Mouse (Mus musculus): Measurements from ENCODE around the gene Bahcc1. TPM values are rescaled to one million over a fixed set of nuclear protein-coding genes. Genes with fewer than 3 reads are reported as not detected.

Gene Bahcc1
- polyA plus RNA-seq, 2 experiments, result 14.0 to 22.9 TPM

- TF ChIP-seq POLR2A (IDR thresholded peaks at IDR 0.05; ENCODE audit: borderline replicate concordance, extremely low read depth, insufficient read depth, insufficient read length), result no peak
- peaks cover 24% of the 10 kb centered on the region for H3K4me1 ChIP-seq (ENCODE audit: control insufficient read depth, insufficient read depth, low read length)
- DNase-seq (ENCODE audit: low spot score) (no peak), ATAC-seq (ENCODE audit: low FRiP score, low read depth) (no peak)
- H3K27me3 ChIP-seq (ENCODE audit: control insufficient read depth, insufficient read depth, low read length), result no peaks in the 10 kb centered on the region
- no peaks in the 10 kb centered on the region for H3K9me3 ChIP-seq (ENCODE audit: control insufficient read depth, low read length)
- no peaks in the 10 kb centered on the region for H3K36me3 ChIP-seq (ENCODE audit: control insufficient read depth, insufficient read depth, low read length)
- H3K4me2 ChIP-seq (replicated peaks; ENCODE audit: low read depth, low read length, severe bottlenecking), result peak overlapping the region; percentile 86
- H3K4me3 ChIP-seq (replicated peaks; ENCODE audit: low read length), result peak overlapping the region; percentile 46; the same call in 1 of the 2 replicates
- H3K27ac ChIP-seq (replicated peaks; ENCODE audit: low read depth, low read length), result peak overlapping the region; percentile 93
- peak overlapping the region; percentile 71; the same call in 1 of the 2 replicates for H3K9ac ChIP-seq (ENCODE audit: low read depth, low read length, severe bottlenecking)
- WGBS, result 24% methylated on average over 4 of the region's 4 CpGs
Measured at GRCm38 (mm10) chr11:120315416-120315761, 82.6 kb downstream of the Bahcc1 start.

GRCm38 (mm10) chr11:120315832-120316689, 83.3 kb downstream of the Bahcc1 start:
- Histone ChIP-seq H3K4me2 (replicated peaks; ENCODE audit: low read depth, low read length, severe bottlenecking) (peak overlapping the region; percentile 86), H3K27ac (replicated peaks; ENCODE audit: low read depth, low read length) (peak overlapping the region; percentile 93), H3K9me3 (ENCODE audit: control insufficient read depth, low read length) (no peaks in the 10 kb centered on the region), H3K4me3 (replicated peaks; ENCODE audit: low read length) (peak overlapping the region; percentile 46), H3K4me1 (ENCODE audit: control insufficient read depth, insufficient read depth, low read length) (peaks cover 21% of the 10 kb centered on the region), H3K9ac (ENCODE audit: low read depth, low read length, severe bottlenecking) (peak overlapping the region; percentile 71), H3K36me3 (ENCODE audit: control insufficient read depth, insufficient read depth, low read length) (no peaks in the 10 kb centered on the region), H3K27me3 (ENCODE audit: control insufficient read depth, insufficient read depth, low read length) (no peaks in the 10 kb centered on the region)
- peak; percentile 96; the same call in 1 of the 2 replicates for TF ChIP-seq POLR2A (IDR thresholded peaks at IDR 0.05; ENCODE audit: borderline replicate concordance, extremely low read depth, insufficient read depth, insufficient read length)
- WGBS, result 13% methylated on average over 37 of the region's 37 CpGs
- ATAC-seq (ENCODE audit: low FRiP score, low read depth) (peak; percentile 96), DNase-seq (ENCODE audit: low spot score) (peak; percentile 96)

- no peaks in the 10 kb centered on the region for H3K9me3 ChIP-seq (ENCODE audit: control insufficient read depth, low read length)
- H3K4me2 ChIP-seq (replicated peaks; ENCODE audit: low read depth, low read length, severe bottlenecking), result peak overlapping the region; percentile 86
- peak; percentile 13; the same call in 1 of the 2 replicates for ATAC-seq (ENCODE audit: low FRiP score, low read depth)
- no peak for TF ChIP-seq POLR2A (IDR thresholded peaks at IDR 0.05; ENCODE audit: borderline replicate concordance, extremely low read depth, insufficient read depth, insufficient read length)
- H3K9ac ChIP-seq (ENCODE audit: low read depth, low read length, severe bottlenecking), result peak overlapping the region; percentile 71
- H3K36me3 ChIP-seq (ENCODE audit: control insufficient read depth, insufficient read depth, low read length), result no peaks in the 10 kb centered on the region
- peaks cover 13% of the 10 kb centered on the region for H3K4me1 ChIP-seq (ENCODE audit: control insufficient read depth, insufficient read depth, low read length)
- DNase-seq (ENCODE audit: low spot score), result no peak
- WGBS, result 22% methylated on average over 13 of the region's 13 CpGs
- no peaks in the 10 kb centered on the region for H3K27me3 ChIP-seq (ENCODE audit: control insufficient read depth, insufficient read depth, low read length)
- peak overlapping the region; percentile 93 for H3K27ac ChIP-seq (replicated peaks; ENCODE audit: low read depth, low read length)
- H3K4me3 ChIP-seq (replicated peaks; ENCODE audit: low read length), result peak overlapping the region; percentile 46
Measured at GRCm38 (mm10) chr11:120316690-120317254, 84.0 kb downstream of the Bahcc1 start.

GRCm38 (mm10) chr11:120317456-120317855, 84.7 kb downstream of the Bahcc1 start:
- H3K36me3 ChIP-seq (ENCODE audit: control insufficient read depth, insufficient read depth, low read length), result no peaks in the 10 kb centered on the region
- no peaks in the 10 kb centered on the region for H3K27me3 ChIP-seq (ENCODE audit: control insufficient read depth, insufficient read depth, low read length)
- no peak for DNase-seq (ENCODE audit: low spot score)
- ATAC-seq (ENCODE audit: low FRiP score, low read depth), result no peak
- H3K27ac ChIP-seq (replicated peaks; ENCODE audit: low read depth, low read length), result no peak overlapping the region
- H3K9me3 ChIP-seq (ENCODE audit: control insufficient read depth, low read length), result no peaks in the 10 kb centered on the region
- H3K4me2 ChIP-seq (replicated peaks; ENCODE audit: low read depth, low read length, severe bottlenecking), result 0 out of 2 replicates have a peak overlapping the region, but pooled peaks have one; percentile 86
- no peak for TF ChIP-seq POLR2A (IDR thresholded peaks at IDR 0.05; ENCODE audit: borderline replicate concordance, extremely low read depth, insufficient read depth, insufficient read length)
- H3K9ac ChIP-seq (ENCODE audit: low read depth, low read length, severe bottlenecking), result no peak overlapping the region
- no peak overlapping the region for H3K4me3 ChIP-seq (replicated peaks; ENCODE audit: low read length)
- peaks cover 10% of the 10 kb centered on the region; the same call in 1 of the 2 replicates for H3K4me1 ChIP-seq (ENCODE audit: control insufficient read depth, insufficient read depth, low read length)
- 63% methylated on average over 7 of the region's 7 CpGs for WGBS

GRCm38 (mm10) chr11:120319310-120319709, 86.6 kb downstream of the Bahcc1 start:
- TF ChIP-seq POLR2A (IDR thresholded peaks at IDR 0.05; ENCODE audit: borderline replicate concordance, extremely low read depth, insufficient read depth, insufficient read length), result no peak
- H3K36me3 ChIP-seq (ENCODE audit: control insufficient read depth, insufficient read depth, low read length), result no peaks in the 10 kb centered on the region
- H3K4me3 ChIP-seq (replicated peaks; ENCODE audit: low read length), result no peak overlapping the region
- no peak overlapping the region for H3K27ac ChIP-seq (replicated peaks; ENCODE audit: low read depth, low read length)
- 94% methylated on average over 5 of the region's 5 CpGs for WGBS
- H3K9me3 ChIP-seq (ENCODE audit: control insufficient read depth, low read length), result no peaks in the 10 kb centered on the region
- H3K4me2 ChIP-seq (replicated peaks; ENCODE audit: low read depth, low read length, severe bottlenecking), result no peak overlapping the region
- H3K4me1 ChIP-seq (ENCODE audit: control insufficient read depth, insufficient read depth, low read length), result peaks cover 10% of the 10 kb centered on the region; the same call in 1 of the 2 replicates
- no peak for DNase-seq (ENCODE audit: low spot score)
- no peak for ATAC-seq (ENCODE audit: low FRiP score, low read depth)
- H3K27me3 ChIP-seq (ENCODE audit: control insufficient read depth, insufficient read depth, low read length), result no peaks in the 10 kb centered on the region
- no peak overlapping the region for H3K9ac ChIP-seq (ENCODE audit: low read depth, low read length, severe bottlenecking)
